Mouse (Mus musculus): ENCODE measurements at regions not wholly inside any gene's neighbourhood (a gene's known extent, or its start where the extent isn't known, plus 50 kb on each side); places are given as distances from the start of the nearest gene placed in this dataset.
A peak's percentile ranks its signal among the peaks of the same experiment; 100 is the strongest.

DNA sequence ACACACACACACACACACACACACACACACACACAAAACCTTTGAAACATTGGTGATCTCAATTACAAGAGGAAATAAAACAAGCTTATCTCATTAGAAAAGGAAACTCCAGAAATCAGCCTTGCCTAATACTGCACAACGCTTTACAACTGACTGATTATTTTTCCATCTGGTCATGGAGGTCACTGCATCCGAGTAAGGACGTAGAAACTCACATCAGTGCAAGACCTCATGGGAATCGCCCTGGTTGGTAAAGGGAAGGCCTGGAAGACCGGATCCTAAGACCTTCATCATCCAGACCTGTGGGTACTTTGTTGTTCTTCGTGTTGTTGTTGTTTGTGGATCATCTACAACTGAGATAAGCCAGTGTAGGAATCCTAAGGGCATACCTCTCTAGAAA, 77.8 kb upstream of the Sestd1 start:
- no peak for DNase-seq

DNA sequence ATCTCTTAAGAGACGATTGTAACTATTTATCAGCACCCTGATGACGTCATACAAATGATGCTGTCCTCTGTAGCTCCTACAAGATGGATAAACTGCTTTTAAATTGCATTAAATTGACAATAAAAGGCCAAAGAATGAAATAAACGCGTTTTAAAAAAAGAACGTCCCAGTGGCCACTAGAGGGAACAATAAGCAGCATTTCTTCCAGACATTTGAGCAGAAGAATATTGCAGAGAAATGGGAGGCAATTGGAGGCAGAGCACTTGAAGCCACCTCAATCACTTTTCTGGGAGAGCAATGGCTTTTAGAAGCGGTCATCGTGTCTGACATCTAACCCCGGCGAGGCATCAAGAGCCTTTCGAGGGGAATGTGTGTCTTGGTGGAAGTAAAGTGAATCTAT, 76.4 kb upstream of the Sestd1 start:
- DNase-seq, result no peak

- DNase-seq, result no peak
These were observed 71.7 kb upstream of the Sestd1 start for GRCm38 (mm10) chr2:77351987-77352628.

DNA sequence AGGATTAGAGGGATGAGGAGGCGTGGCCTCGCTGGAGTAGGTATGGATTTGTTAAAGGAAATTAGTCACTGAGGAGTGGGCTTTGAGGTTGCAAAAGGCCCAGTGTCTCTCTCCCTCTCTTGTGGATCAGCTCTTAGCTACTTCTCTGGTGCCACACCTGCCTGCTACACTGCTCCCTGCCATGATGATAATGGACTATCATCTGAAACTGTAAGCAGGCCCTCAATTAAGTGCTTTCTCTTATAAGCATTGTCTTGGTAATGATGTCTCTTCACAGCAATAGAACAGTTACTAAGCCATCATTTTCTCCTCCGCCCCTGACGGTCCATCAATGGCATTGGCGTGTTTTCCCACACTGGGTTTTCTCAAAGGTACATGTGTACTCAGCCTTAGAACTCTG, 66.6 kb upstream of the Sestd1 start:
- no peak for DNase-seq

DNA sequence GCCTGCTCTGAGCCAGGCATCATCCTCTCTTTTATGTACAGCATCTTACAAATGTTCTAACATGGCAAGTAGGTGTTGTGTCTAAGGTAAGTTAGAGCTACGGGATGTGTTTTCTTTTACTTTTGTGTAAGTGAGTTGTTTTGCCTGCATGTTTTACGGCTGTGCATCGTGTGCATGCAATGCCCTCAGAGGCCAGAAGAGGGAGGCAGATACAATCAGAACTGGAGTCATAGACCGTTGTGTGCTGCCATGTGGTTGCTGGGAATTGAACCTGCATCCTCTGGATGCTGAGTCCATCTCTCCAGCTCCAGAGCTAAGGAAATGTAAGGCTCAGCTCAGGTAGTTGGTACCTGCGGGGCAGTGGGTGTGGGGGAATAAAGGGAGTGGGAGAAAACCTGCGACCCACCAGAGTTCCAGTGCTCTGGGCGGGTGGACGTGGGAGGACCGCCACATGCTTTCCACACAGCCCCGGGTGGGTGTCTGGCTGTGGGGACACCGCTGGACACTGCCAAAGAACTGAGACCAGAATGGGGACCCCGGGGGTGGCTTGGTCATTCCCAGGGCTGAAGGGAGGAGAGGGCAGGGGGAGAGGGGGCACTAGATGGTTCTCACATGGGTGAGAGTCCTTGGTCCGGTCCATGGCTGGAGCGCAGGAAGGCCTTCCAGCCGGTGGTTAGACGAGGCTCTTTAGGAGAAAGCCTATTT, 63.5 kb upstream of the Sestd1 start:
- no peak for DNase-seq

GRCm38 (mm10) chr2:77342416-77342815, 62.0 kb upstream of the Sestd1 start:
- no peak for DNase-seq

DNA sequence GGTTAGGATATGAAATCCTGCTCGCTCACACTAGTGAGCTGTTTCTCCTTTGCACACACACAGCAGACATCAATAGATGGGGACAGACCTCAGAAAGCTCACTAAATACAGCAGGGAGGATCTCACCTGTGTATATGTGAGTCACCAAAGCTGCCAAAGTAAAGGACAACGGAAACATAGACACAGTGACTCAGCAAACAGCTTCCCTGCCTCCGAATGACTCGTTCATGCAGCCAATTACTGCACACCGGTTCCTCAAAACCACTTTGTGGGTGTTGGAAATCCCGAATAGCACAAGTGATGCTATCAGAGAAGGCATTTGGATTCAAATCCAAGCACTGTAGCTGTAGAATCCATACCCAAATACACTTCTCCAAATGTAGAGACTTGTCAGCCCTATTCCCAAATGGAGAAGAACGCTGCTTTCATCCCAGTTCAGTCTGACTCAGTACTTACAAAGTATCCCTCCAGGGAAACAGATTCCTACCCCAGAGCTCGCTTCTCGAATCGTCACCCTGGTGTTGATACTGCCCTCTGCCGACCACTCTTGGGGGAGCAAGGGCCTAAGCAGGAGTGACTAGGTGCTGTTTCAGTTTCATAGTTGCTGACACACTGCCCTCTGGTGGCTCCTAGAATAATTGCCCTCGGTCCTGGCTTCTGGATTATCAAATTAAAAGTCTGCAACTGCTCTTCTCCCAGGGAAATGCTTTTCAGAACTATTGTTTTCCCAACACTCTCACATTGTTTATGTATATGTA, 61.4 kb upstream of the Sestd1 start:
- DNase-seq, result peak; percentile 94 to 96

- no peak for DNase-seq
These were observed 59.7 kb upstream of the Sestd1 start for GRCm38 (mm10) chr2:77340076-77340475.

GRCm38 (mm10) chr2:77337786-77338406, 57.5 kb upstream of the Sestd1 start:
- no peak for DNase-seq

- no peak for DNase-seq
These were observed 56.9 kb upstream of the Sestd1 start for GRCm38 (mm10) chr2:77337318-77337717.

- no peak for DNase-seq
These were observed 56.4 kb upstream of the Sestd1 start for GRCm38 (mm10) chr2:77336810-77337209.

DNA sequence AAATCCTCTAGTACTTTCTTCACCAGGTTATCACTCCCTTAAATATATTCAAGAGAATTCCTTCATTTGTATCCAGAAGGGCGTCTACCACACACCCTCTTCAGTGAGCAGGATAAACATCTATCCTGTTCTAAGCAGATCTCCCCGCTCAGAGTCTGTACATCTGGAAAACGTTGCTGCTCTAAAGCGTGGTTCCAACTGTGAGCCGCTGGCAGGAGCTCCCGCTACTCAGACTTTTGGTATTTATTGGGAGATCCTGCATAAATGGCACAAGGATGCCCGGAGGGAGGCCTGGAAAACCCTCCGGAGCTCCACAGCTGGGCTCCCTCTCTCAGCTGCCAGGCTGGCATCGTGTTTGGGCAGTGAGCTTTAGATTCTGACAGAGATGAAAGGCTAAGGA, 54.3 kb upstream of the Sestd1 start:
- DNase-seq, result no peak

DNA sequence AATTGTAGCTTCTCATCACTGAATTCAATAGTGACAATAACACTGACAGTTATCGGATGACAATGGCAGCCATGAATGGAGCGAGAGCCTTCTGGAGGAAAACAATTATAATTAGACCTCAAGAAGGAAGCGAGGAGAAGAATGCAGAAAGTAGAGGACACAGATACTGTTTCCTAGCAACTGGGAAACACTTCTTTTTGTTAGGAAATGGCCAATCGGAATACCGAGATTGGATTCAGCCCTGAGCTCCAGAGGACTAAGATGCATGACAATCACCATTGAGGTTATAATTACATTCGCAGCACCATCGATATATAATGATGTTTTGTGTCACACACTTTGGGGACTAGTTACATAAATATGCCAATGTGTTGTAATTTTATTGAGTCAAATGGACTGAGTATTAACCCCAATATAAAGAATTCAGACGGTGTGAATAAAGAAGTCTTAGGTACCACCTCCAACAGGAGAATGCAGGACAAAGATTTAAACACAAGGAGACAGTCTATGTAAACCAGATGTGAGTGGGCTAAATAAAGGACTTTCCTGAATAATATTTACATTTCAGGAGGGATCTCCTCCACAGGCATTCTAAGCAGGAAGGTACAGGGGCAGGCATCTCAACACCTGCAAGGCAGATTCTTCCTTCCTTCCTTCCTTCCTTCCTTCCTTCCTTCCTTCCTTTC, 53.1 kb upstream of the Sestd1 start:
- DNase-seq, result no peak
